Mouse (Mus musculus): Measurements from ENCODE around the gene C8a. TPM values are rescaled to one million over a fixed set of nuclear protein-coding genes. Genes with fewer than 3 reads are reported as not detected.

Gene C8a
- polyA plus RNA-seq, 1 experiment: not detected

DNA sequence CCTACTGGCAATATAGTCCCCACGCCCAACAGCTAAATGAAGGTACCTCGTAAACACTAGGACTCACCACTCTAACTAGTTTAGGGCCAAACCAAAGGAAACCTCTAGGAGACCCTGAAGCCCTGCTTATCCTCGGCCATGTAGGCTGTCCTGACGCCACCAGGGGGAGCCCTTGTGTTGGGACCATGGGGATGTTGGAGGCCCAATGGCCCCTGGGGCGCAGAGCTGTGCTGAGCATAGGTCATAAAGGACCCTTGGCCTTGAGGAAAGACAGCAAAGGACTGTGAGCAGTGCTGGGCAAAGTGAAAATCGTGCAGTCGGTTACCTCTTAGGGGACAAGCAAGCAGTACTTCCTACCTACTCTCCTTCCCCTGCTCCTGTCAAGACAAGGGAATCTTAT is 35.5 kb upstream of the C8a start:
- Histone ChIP-seq H3K79me2 (ENCODE audit: control insufficient read depth, insufficient read depth) (no peaks in the 10 kb centered on the region), H3K27me3 (ENCODE audit: control insufficient read depth, insufficient read depth, insufficient read length) (no peaks in the 10 kb centered on the region), H3K36me3 (ENCODE audit: control insufficient read depth, insufficient read depth) (no peaks in the 10 kb centered on the region), H3ac (ENCODE audit: control insufficient read depth, insufficient read length) (no peak overlapping the region), H3K4me3 (no peak overlapping the region), H3K4me2 (ENCODE audit: low read depth) (no peak overlapping the region)
- no peak for TF ChIP-seq TCF3 (IDR thresholded peaks at IDR 0.05; ENCODE audit: insufficient read length, low read depth)
- no peak for TF ChIP-seq SRF (IDR thresholded peaks at IDR 0.05; ENCODE audit: control insufficient read depth, insufficient read length, low read depth)

GRCm38 (mm10) chr4:104905049-104905448 is 28.9 kb upstream of the C8a start:
- Histone ChIP-seq H3K4me2 (ENCODE audit: low read depth) (no peak overlapping the region), H3ac (ENCODE audit: control insufficient read depth, insufficient read length) (no peak overlapping the region), H3K4me3 (no peak overlapping the region), H3K36me3 (ENCODE audit: control insufficient read depth, insufficient read depth) (no peaks in the 10 kb centered on the region), H3K27me3 (ENCODE audit: control insufficient read depth, insufficient read depth, insufficient read length) (no peaks in the 10 kb centered on the region), H3K79me2 (ENCODE audit: control insufficient read depth, insufficient read depth) (no peaks in the 10 kb centered on the region)
- TF ChIP-seq SRF (IDR thresholded peaks at IDR 0.05; ENCODE audit: control insufficient read depth, insufficient read length, low read depth) (no peak), TCF3 (IDR thresholded peaks at IDR 0.05; ENCODE audit: insufficient read length, low read depth) (no peak), POLR2A (IDR thresholded peaks at IDR 0.05; ENCODE audit: insufficient read length, low read depth) (no peak), MAX (IDR thresholded peaks at IDR 0.05; ENCODE audit: low read depth) (no peak), MYOD1 (IDR thresholded peaks at IDR 0.05; ENCODE audit: control insufficient read depth in 1 of 3, insufficient read length in 2 of 3, low read depth in 2 of 3) (no peak), CEBPB (IDR thresholded peaks at IDR 0.05; ENCODE audit: insufficient read depth, poor library complexity, severe bottlenecking) (no peak), POLR2AphosphoS2 (IDR thresholded peaks at IDR 0.05; ENCODE audit: insufficient read length, low read depth) (no peak), REST (IDR thresholded peaks at IDR 0.05; ENCODE audit: insufficient read depth, insufficient read length) (no peak), MYOG (IDR thresholded peaks at IDR 0.05; ENCODE audit: control insufficient read depth in 1 of 3, insufficient read depth in 1 of 3, insufficient read length in 2 of 3, low read depth in 2 of 3) (no peak), TCF12 (IDR thresholded peaks at IDR 0.05; ENCODE audit: insufficient read depth, poor library complexity, severe bottlenecking) (no peak), E2F4 (IDR thresholded peaks at IDR 0.05; ENCODE audit: insufficient read depth) (no peak), USF1 (IDR thresholded peaks at IDR 0.05; ENCODE audit: low read depth) (no peak)

- Histone ChIP-seq H3K27me3 (ENCODE audit: control insufficient read depth, insufficient read depth, insufficient read length) (no peaks in the 10 kb centered on the region), H3K36me3 (ENCODE audit: control insufficient read depth, insufficient read depth) (no peaks in the 10 kb centered on the region), H3K4me3 (no peak overlapping the region), H3ac (ENCODE audit: control insufficient read depth, insufficient read length) (no peak overlapping the region), H3K4me2 (ENCODE audit: low read depth) (no peak overlapping the region), H3K79me2 (ENCODE audit: control insufficient read depth, insufficient read depth) (no peaks in the 10 kb centered on the region)
- TF ChIP-seq REST (IDR thresholded peaks at IDR 0.05; ENCODE audit: insufficient read depth, insufficient read length) (no peak), TCF12 (IDR thresholded peaks at IDR 0.05; ENCODE audit: insufficient read depth, poor library complexity, severe bottlenecking) (no peak), MYOG (IDR thresholded peaks at IDR 0.05; ENCODE audit: control insufficient read depth in 1 of 3, insufficient read depth in 1 of 3, insufficient read length in 2 of 3, low read depth in 2 of 3) (no peak), E2F4 (IDR thresholded peaks at IDR 0.05; ENCODE audit: insufficient read depth) (no peak), USF1 (IDR thresholded peaks at IDR 0.05; ENCODE audit: low read depth) (no peak), MAX (IDR thresholded peaks at IDR 0.05; ENCODE audit: low read depth) (no peak), TCF3 (IDR thresholded peaks at IDR 0.05; ENCODE audit: insufficient read length, low read depth) (no peak), SRF (IDR thresholded peaks at IDR 0.05; ENCODE audit: control insufficient read depth, insufficient read length, low read depth) (no peak), CEBPB (IDR thresholded peaks at IDR 0.05; ENCODE audit: insufficient read depth, poor library complexity, severe bottlenecking) (no peak), POLR2AphosphoS2 (IDR thresholded peaks at IDR 0.05; ENCODE audit: insufficient read length, low read depth) (no peak), MYOD1 (IDR thresholded peaks at IDR 0.05; ENCODE audit: control insufficient read depth in 1 of 3, insufficient read length in 2 of 3, low read depth in 2 of 3) (no peak), POLR2A (IDR thresholded peaks at IDR 0.05; ENCODE audit: insufficient read length, low read depth) (no peak)
These were observed 26.6 kb upstream of the C8a start for GRCm38 (mm10) chr4:104902836-104903235.

DNA sequence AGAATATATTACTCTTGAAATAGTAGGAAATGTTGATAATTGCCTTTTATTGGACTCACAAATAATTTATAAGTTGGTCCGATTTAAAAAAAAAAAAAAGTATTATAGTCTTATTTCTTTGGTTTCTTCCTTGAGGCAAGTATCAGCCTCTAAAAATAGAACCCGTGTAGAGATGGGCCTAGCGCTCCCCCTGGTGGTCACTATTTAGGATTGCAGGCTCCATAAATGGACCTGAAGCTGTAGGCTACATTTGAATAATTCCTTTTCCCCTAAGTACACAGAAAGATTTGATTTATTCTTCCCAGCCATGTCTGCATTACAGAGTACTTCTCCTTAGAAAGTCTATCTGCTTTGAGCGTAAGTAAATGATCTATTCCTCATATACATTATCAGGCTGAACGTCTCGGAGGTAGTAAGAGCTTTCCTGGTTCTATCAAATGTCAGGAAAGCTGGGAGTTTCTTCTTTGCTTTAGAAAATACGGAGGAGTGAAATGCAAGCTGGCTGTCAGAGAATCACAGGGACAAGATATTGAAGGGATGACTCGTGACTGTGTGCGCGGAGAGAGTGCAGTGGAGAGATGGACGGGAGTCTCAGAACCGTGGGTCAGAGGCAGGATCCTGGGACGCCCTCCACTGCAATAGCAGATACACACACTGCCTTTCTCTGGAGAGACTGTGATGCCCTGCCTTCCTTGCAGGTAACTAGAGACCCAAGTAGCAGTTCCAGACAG is 18.0 kb upstream of the C8a start:
- Histone ChIP-seq H3K36me3 (ENCODE audit: control insufficient read depth, insufficient read depth) (no peaks in the 10 kb centered on the region), H3K27me3 (ENCODE audit: control insufficient read depth, insufficient read depth, insufficient read length) (no peaks in the 10 kb centered on the region), H3K4me2 (ENCODE audit: low read depth) (no peak overlapping the region), H3K79me2 (ENCODE audit: control insufficient read depth, insufficient read depth) (no peaks in the 10 kb centered on the region), H3ac (ENCODE audit: control insufficient read depth, insufficient read length) (no peak overlapping the region), H3K4me3 (no peak overlapping the region)
- TF ChIP-seq CEBPB (IDR thresholded peaks at IDR 0.05; ENCODE audit: insufficient read depth, poor library complexity, severe bottlenecking) (no peak), TCF3 (IDR thresholded peaks at IDR 0.05; ENCODE audit: insufficient read length, low read depth) (no peak), SRF (IDR thresholded peaks at IDR 0.05; ENCODE audit: control insufficient read depth, insufficient read length, low read depth) (no peak), POLR2A (IDR thresholded peaks at IDR 0.05; ENCODE audit: insufficient read length, low read depth) (no peak), MYOD1 (IDR thresholded peaks at IDR 0.05; ENCODE audit: control insufficient read depth in 1 of 3, insufficient read length in 2 of 3, low read depth in 2 of 3) (no peak)

GRCm38 (mm10) chr4:104893588-104893987 is 17.4 kb upstream of the C8a start:
- no peak for TF ChIP-seq TCF3 (IDR thresholded peaks at IDR 0.05; ENCODE audit: insufficient read length, low read depth)
- no peak for TF ChIP-seq POLR2A (IDR thresholded peaks at IDR 0.05; ENCODE audit: insufficient read length, low read depth)
- TF ChIP-seq E2F4 (IDR thresholded peaks at IDR 0.05; ENCODE audit: insufficient read depth): no peak
- TF ChIP-seq POLR2AphosphoS2 (IDR thresholded peaks at IDR 0.05; ENCODE audit: insufficient read length, low read depth): no peak
- no peak for TF ChIP-seq CEBPB (IDR thresholded peaks at IDR 0.05; ENCODE audit: insufficient read depth, poor library complexity, severe bottlenecking)
- TF ChIP-seq USF1 (IDR thresholded peaks at IDR 0.05; ENCODE audit: low read depth): no peak
- no peak for TF ChIP-seq MYOG (IDR thresholded peaks at IDR 0.05; ENCODE audit: control insufficient read depth in 1 of 3, insufficient read depth in 1 of 3, insufficient read length in 2 of 3, low read depth in 2 of 3)
- TF ChIP-seq REST (IDR thresholded peaks at IDR 0.05; ENCODE audit: insufficient read depth, insufficient read length): no peak
- no peak for TF ChIP-seq MYOD1 (IDR thresholded peaks at IDR 0.05; ENCODE audit: control insufficient read depth in 1 of 3, insufficient read length in 2 of 3, low read depth in 2 of 3)
- no peak for TF ChIP-seq MAX (IDR thresholded peaks at IDR 0.05; ENCODE audit: low read depth)
- TF ChIP-seq SRF (IDR thresholded peaks at IDR 0.05; ENCODE audit: control insufficient read depth, insufficient read length, low read depth): no peak
- TF ChIP-seq TCF12 (IDR thresholded peaks at IDR 0.05; ENCODE audit: insufficient read depth, poor library complexity, severe bottlenecking): no peak
- no peak overlapping the region for H3K4me2 ChIP-seq (ENCODE audit: low read depth)
- no peaks in the 10 kb centered on the region for H3K79me2 ChIP-seq (ENCODE audit: control insufficient read depth, insufficient read depth)
- H3ac ChIP-seq (ENCODE audit: control insufficient read depth, insufficient read length): no peak overlapping the region
- no peaks in the 10 kb centered on the region for H3K36me3 ChIP-seq (ENCODE audit: control insufficient read depth, insufficient read depth)
- H3K27me3 ChIP-seq (ENCODE audit: control insufficient read depth, insufficient read depth, insufficient read length): no peaks in the 10 kb centered on the region
- no peak overlapping the region for H3K4me3 ChIP-seq

Measured in myocyte (in vitro differentiated cells).